Mouse (Mus musculus) forebrain, embryonic 14.5 days (tissue): ENCODE measurements around the gene Ccpg1. TPM values are rescaled to one million over a fixed set of nuclear protein-coding genes. Genes with fewer than 3 reads are reported as not detected.

Experiments used
- ATAC-seq: fragments of 200-750 bp; cut with Nextera tagmentation; 2 replicates; pipeline ENCODE4 v1.8.0; 2017; ENCODE audit warnings: mild to moderate bottlenecking, moderate library complexity
- DNase-seq: peaks from one replicate; pipeline ENCODE4 v3.0.0-alpha.2; 2015; ENCODE audit warnings: low spot score
- H3K27ac ChIP-seq: fragments of 300-500 bp; sonication (generic); 2 replicates; pipeline ENCODE4 v1.5.1; 2014; ENCODE audit warnings: low read depth, mild to moderate bottlenecking, control low read depth, low read length, moderate library complexity
- H3K27me3 ChIP-seq: fragments of 300-500 bp; sonication (generic); replicated peaks from 2 replicates; pipeline ENCODE4 v1.6.1; 2014; ENCODE audit warnings: low read length, control low read depth, mixed read lengths; ENCODE audit not compliant: control insufficient read depth, insufficient read depth
- H3K36me3 ChIP-seq: fragments of 300-500 bp; sonication (generic); 2 replicates; pipeline ENCODE4 v1.6.1; 2014; ENCODE audit warnings: low read length, control low read depth; ENCODE audit not compliant: control insufficient read depth, insufficient read depth
- H3K4me1 ChIP-seq: fragments of 300-500 bp; sonication (generic); 2 replicates; pipeline ENCODE4 v1.6.1; 2014; ENCODE audit warnings: antibody characterized with exemption, low read length, control low read depth; ENCODE audit not compliant: control insufficient read depth, insufficient read depth
- H3K4me2 ChIP-seq: fragments of 300-500 bp; sonication (generic); 2 replicates; pipeline ENCODE4 v1.6.1; 2014; ENCODE audit warnings: mild to moderate bottlenecking, control low read depth, low read length
- H3K4me3 ChIP-seq: fragments of 300-500 bp; sonication (generic); 2 replicates; pipeline ENCODE4 v1.5.1; 2014; ENCODE audit warnings: low read depth, low read length, control low read depth
- H3K9ac ChIP-seq: fragments of 300-500 bp; sonication (generic); 2 replicates; pipeline ENCODE4 v1.6.1; 2014; ENCODE audit warnings: mild to moderate bottlenecking, low read length, control low read depth, moderate library complexity
- H3K9me3 ChIP-seq: fragments of 300-500 bp; sonication (generic); replicated peaks from 2 replicates; pipeline ENCODE4 v1.6.1; 2016; ENCODE audit warnings: low read length, control low read depth, mixed read lengths; ENCODE audit not compliant: control insufficient read depth
- WGBS: fragments of 180-500 bp; shearing (Covaris S2); extraction: QIAGEN DNeasy Blood & Tissue Kit; methylation state at CpG from one replicate; pipeline ENCODE4 v1.1.7; 2014; 5-methylcytosine and 5-hydroxymethylcytosine counted together
- polyA plus RNA-seq: library from polyadenylated mRNA; unstranded; fragments of >200 nt; fragmentation: Nextera tagmentation; extraction: Ambion mirVana; gene quantifications from 2 replicates; pipeline ENCODE4 v1.2.1, GENCODE M21; 2014

Ccpg1 gene
- polyA plus RNA-seq, 1 experiment from 2014 or later = 29.5 TPM

GRCm38 (mm10) chr9:73045204-73045603, 60.0 kb downstream of the Ccpg1 start:
- H3K36me3 ChIP-seq = no peaks in the 10 kb centered on the region
- peak overlapping the region; percentile 69 for H3K9ac ChIP-seq
- no peak for ATAC-seq
- H3K4me3 ChIP-seq = peak overlapping the region; percentile 38
- DNase-seq = no peak
- no peaks in the 10 kb centered on the region for H3K27me3 ChIP-seq
- H3K9me3 ChIP-seq = no peaks in the 10 kb centered on the region
- H3K4me1 ChIP-seq = peaks cover 12% of the 10 kb centered on the region
- 15% methylated on average over 7 of the region's 7 CpGs for WGBS
- H3K27ac ChIP-seq = no peak overlapping the region
- peak overlapping the region; percentile 87 for H3K4me2 ChIP-seq

GRCm38 (mm10) chr9:73045711-73046110, 60.5 kb downstream of the Ccpg1 start:
- H3K27me3 ChIP-seq = no peaks in the 10 kb centered on the region
- ATAC-seq (no peak), DNase-seq (no peak)
- no peak overlapping the region for H3K4me2 ChIP-seq
- H3K9ac ChIP-seq = 0 out of 2 replicates have a peak overlapping the region, but pooled peaks have one; percentile 13
- no peaks in the 10 kb centered on the region for H3K36me3 ChIP-seq
- no peak overlapping the region for H3K4me3 ChIP-seq
- WGBS = 75% methylated on average over 10 of the region's 10 CpGs
- H3K9me3 ChIP-seq = no peaks in the 10 kb centered on the region
- H3K4me1 ChIP-seq = peaks cover 8% of the 10 kb centered on the region
- no peak overlapping the region for H3K27ac ChIP-seq

- DNase-seq (no peak), ATAC-seq (no peak)
- Histone ChIP-seq H3K27me3 (no peaks in the 10 kb centered on the region), H3K36me3 (no peaks in the 10 kb centered on the region), H3K9ac (no peak overlapping the region), H3K4me2 (no peak overlapping the region), H3K27ac (no peak overlapping the region), H3K4me1 (peaks cover 8% of the 10 kb centered on the region), H3K4me3 (no peak overlapping the region), H3K9me3 (no peaks in the 10 kb centered on the region)
- WGBS = 89% methylated on average over 2 of the region's 2 CpGs
These were observed 62.7 kb downstream of the Ccpg1 start for GRCm38 (mm10) chr9:73047906-73048305.

GRCm38 (mm10) chr9:73048927-73049326, 63.7 kb downstream of the Ccpg1 start:
- Histone ChIP-seq H3K27ac (no peak overlapping the region), H3K4me1 (peaks cover 8% of the 10 kb centered on the region), H3K9me3 (no peaks in the 10 kb centered on the region), H3K4me3 (no peak overlapping the region), H3K27me3 (no peaks in the 10 kb centered on the region), H3K36me3 (no peaks in the 10 kb centered on the region), H3K4me2 (no peak overlapping the region), H3K9ac (no peak overlapping the region)
- DNase-seq = peak; percentile 16
- ATAC-seq = no peak
- WGBS = 4% methylated on average over 4 of the region's 4 CpGs

GRCm38 (mm10) chr9:73049833-73050232, 64.6 kb downstream of the Ccpg1 start:
- Histone ChIP-seq H3K4me3 (no peak overlapping the region), H3K27me3 (no peaks in the 10 kb centered on the region), H3K9ac (no peak overlapping the region), H3K36me3 (no peaks in the 10 kb centered on the region), H3K4me1 (peaks cover 1% of the 10 kb centered on the region), H3K9me3 (no peaks in the 10 kb centered on the region), H3K27ac (no peak overlapping the region), H3K4me2 (no peak overlapping the region)
- ATAC-seq (no peak), DNase-seq (peak; percentile 20)
- 58% methylated on average over 5 of the region's 5 CpGs for WGBS

GRCm38 (mm10) chr9:73050606-73051005, 65.4 kb downstream of the Ccpg1 start:
- 63% methylated on average over 8 of the region's 8 CpGs for WGBS
- no peak overlapping the region for H3K9ac ChIP-seq
- H3K36me3 ChIP-seq = no peaks in the 10 kb centered on the region
- H3K27me3 ChIP-seq = no peaks in the 10 kb centered on the region
- H3K9me3 ChIP-seq = no peaks in the 10 kb centered on the region
- DNase-seq = no peak
- H3K4me3 ChIP-seq = no peak overlapping the region
- H3K27ac ChIP-seq = no peak overlapping the region
- ATAC-seq = no peak
- no peak overlapping the region for H3K4me2 ChIP-seq
- H3K4me1 ChIP-seq = no peaks in the 10 kb centered on the region

GRCm38 (mm10) chr9:73055441-73055911, 70.2 kb downstream of the Ccpg1 start:
- Histone ChIP-seq H3K4me1 (no peaks in the 10 kb centered on the region), H3K4me3 (no peak overlapping the region), H3K27ac (no peak overlapping the region), H3K27me3 (no peaks in the 10 kb centered on the region), H3K9me3 (no peaks in the 10 kb centered on the region), H3K4me2 (no peak overlapping the region), H3K36me3 (no peaks in the 10 kb centered on the region), H3K9ac (no peak overlapping the region)
- ATAC-seq (no peak), DNase-seq (no peak)
- 76% methylated on average over 10 of the region's 10 CpGs for WGBS

- no peak for ATAC-seq
- Histone ChIP-seq H3K27me3 (no peaks in the 10 kb centered on the region), H3K4me1 (no peaks in the 10 kb centered on the region), H3K27ac (no peak overlapping the region), H3K9ac (no peak overlapping the region), H3K4me3 (no peak overlapping the region), H3K4me2 (no peak overlapping the region), H3K36me3 (no peaks in the 10 kb centered on the region), H3K9me3 (no peaks in the 10 kb centered on the region)
- DNase-seq = no peak
- 88% methylated on average over 4 of the region's 4 CpGs for WGBS
These were observed 74.0 kb downstream of the Ccpg1 start for GRCm38 (mm10) chr9:73059224-73059623.

GRCm38 (mm10) chr9:73063621-73064290, 78.5 kb downstream of the Ccpg1 start:
- Histone ChIP-seq H3K27me3 (no peaks in the 10 kb centered on the region), H3K27ac (no peak overlapping the region), H3K4me3 (no peak overlapping the region), H3K4me2 (no peak overlapping the region), H3K4me1 (no peaks in the 10 kb centered on the region), H3K9ac (peak overlapping the region; percentile 37; the same call in 1 of the 2 replicates), H3K36me3 (no peaks in the 10 kb centered on the region), H3K9me3 (no peaks in the 10 kb centered on the region)
- no peak for ATAC-seq
- 38% methylated on average over 15 of the region's 15 CpGs for WGBS
- DNase-seq = no peak
